Mouse (Mus musculus) adrenal gland, postnatal 36 days (tissue): ENCODE data around the gene Camta1. TPM values are rescaled to one million over a fixed set of nuclear protein-coding genes. Genes with fewer than 3 reads are reported as not detected.
"Not testable (repeated sequence)": the region's sequence is repeated elsewhere in the genome, so short reads cannot be mapped to it uniquely, and the experiment has no call there.

Experiments used
- DNase-seq, 2 experiments: peaks; one replicate each; pipeline ENCODE4 v3.0.0; 2021; ENCODE audit warnings: mixed read lengths in 1 of 2
- total RNA-seq, 2 experiments: library from RNA; stranded (reverse); gene quantifications; 2 replicates each; pipeline ENCODE4 v1.2.3; 2021

Camta1 gene
- total RNA-seq, 2 experiments from 2014 or later: 28.7 to 33.3 TPM

DNA sequence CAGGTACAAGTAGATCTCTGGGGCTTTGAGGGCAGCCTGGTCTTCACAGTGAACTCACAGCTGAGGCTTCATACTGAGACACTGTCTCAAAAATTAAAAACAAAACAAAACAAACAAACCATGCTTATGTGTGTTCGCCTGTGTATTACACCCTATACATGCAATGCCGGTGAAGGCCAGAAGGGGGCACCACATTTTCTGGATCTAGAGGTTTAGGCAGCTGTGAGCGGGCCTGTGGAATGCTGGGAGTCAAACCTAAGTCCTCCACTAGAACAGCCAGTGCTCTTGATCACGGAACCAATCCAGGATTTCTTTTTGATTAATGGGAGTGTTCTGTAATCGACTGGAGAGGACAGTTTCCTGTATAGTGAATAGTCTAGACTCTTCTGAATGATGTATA, 935.8 kb downstream of the Camta1 start:
- no peak for DNase-seq

DNA sequence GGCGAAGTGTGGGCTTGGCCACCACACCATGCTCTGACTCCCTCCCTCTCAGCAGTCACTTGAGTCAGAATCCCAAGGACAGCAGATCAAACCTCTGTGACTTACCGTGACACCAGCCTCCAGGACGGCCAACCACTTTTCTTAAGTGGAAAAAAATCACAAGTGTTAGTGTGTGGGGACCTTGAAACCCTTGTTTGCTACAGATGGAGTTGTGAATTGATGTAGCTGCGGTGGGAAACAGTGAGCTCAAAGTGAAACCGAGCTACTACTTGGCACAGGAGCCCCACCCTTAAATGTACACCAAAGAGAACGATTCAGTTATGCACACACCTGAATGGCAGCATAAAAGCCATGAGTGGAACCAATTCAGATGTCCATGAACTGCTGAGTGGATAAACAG, 936.7 kb downstream of the Camta1 start:
- no peak for DNase-seq

GRCm38 (mm10) chr4:150924308-150924707, 937.4 kb downstream of the Camta1 start:
- DNase-seq: no peak

- no peak for DNase-seq
Observed at GRCm38 (mm10) chr4:150921206-150921605, 940.5 kb downstream of the Camta1 start.

- no peak for DNase-seq
Observed at GRCm38 (mm10) chr4:150917336-150918027, 944.2 kb downstream of the Camta1 start.

DNA sequence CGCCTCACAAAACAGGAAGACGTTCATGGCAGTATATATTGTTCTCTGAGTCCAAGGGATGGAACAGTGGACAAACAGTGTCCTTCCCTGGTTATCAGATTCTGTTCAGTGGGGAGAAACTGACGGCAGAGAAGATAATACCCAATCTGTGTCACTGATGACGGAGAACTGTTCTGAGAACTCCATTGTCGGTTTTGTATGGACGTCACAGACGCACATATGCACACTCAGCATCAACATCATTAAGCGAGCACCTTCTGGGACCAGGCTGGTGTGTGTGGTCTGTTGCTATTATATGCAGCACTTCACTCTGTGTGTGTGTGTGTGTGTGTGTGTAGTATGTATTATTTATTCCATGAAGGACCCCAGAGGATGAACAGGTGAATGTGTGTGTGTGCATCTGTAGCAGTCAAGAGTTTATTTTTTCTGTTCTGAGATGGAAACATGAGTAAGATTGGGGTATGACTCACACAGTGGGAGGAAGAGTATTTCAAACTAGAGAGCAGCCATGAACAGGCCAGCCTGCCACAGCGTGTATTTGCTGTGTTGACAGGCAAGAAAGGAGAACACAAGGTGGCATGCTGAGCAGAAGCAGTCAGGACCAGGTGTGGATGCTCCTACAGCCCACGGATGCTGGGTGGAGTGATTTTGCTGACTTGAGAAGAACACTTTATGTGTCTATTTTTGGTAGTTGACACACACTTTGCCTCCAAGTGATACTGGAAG, 946.3 kb downstream of the Camta1 start:
- DNase-seq: no peak

DNA sequence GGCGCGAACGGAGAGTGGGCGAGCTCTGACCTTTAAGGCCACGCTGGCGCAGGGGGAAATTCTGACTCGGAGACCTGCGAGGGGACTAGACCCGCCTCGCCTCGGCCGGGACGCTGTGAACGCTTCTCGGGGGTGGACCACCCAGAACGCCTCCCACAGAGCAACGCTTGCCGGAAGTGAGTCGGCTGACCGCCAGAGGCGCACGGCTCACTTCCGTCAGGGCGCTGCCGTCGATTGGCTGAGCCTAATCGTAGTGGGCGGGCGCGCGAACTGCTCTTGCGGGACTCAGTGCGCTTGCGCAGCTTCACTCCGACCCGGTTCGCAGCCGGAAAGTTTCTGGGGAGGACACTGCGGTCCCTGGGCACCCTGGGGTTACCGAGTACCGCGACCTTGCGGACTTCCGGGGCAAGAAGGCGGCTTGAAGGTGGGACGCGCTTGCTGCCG, 947.4 kb downstream of the Camta1 start, which contains the start of the genes Park7 and Tnfrsf9:
Park7 (minus strand) TSS at position 148 of the 444 bp plus-strand sequence.
Tnfrsf9 (plus strand) TSS at position 273 of the 444 bp plus-strand sequence.
- peak; percentile 97 to 98 for DNase-seq

GRCm38 (mm10) chr4:150913743-150914142, 947.9 kb downstream of the Camta1 start:
- DNase-seq: no peak

- DNase-seq: no peak
Observed at GRCm38 (mm10) chr4:150910164-150910951, 951.3 kb downstream of the Camta1 start.

DNA sequence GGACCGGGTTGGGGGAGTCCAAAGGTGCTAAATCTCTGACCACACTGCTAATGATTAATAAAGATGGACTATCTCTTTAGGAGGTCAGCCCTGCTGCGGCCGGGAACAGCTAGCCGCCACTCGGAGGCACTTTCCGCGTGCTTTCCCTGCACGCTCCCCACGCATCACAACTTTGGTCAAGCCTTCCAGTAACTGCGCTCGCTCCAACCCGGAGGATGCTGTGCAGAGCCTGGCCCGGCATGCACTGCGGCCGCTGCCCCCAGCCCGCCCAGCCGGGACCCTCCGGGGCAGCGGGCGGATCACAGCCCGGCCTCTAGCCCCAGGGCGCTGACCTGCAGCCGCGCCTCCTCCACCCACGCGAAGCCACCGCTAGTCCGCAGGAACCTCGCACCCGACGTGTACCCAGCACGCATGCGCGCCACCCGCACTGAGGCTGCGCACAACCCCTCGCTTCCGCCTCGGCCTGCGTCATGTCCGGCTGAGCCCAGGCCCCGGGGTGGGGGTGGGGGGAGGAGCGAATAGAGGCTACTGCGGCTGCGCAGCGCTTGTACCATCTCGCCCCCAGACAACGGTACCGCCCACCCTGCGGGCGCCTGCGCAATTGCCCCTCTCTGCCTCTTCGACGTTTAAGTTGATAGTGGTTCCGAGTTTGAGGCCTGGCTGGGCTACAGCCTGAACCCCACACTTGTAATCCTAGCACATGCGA, 952.1 kb downstream of the Camta1 start:
- peak; percentile 100 for DNase-seq

DNA sequence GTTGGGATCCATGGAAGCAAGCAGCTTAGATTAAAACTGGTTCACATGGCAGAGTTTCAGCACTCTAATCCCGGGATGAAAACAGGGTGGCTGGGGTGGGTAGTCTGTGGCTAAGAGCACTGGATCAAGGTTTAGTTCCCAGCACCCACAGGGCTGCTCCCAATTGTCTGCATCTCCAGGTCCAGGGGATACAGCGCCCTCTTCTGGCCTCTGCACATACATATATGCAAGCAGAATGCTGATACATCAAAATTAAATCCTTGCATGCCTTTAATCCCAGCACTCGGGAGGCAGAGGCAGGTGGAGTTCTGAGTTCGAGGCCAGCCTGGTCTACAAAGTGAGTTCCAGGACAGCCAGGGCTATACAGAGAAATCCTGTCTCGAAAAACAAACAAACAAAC, 953.2 kb downstream of the Camta1 start:
- not testable (repeated sequence) for DNase-seq

DNA sequence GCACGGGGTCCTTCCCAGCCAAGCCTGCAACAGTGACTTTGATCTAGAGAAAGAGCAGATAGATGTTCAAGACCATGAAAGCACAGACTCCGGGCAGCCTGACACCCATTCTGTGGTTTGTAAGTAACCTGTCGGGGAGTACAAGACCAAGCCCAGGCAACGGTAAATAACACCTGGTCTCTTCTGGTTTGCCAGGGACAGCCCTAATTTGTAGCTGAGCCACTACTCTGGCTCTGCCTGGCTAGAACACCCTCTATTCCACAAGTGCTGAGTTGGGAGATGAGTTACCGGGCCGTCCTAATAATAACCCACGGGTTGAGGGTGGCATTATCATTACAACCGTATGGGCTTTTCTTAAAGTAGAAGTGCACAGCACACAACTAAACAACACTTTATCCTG, 954.6 kb downstream of the Camta1 start:
- DNase-seq: no peak

GRCm38 (mm10) chr4:150903091-150903742, 958.5 kb downstream of the Camta1 start:
- no peak for DNase-seq

GRCm38 (mm10) chr4:150902062-150902461, 959.6 kb downstream of the Camta1 start:
- no peak for DNase-seq

DNA sequence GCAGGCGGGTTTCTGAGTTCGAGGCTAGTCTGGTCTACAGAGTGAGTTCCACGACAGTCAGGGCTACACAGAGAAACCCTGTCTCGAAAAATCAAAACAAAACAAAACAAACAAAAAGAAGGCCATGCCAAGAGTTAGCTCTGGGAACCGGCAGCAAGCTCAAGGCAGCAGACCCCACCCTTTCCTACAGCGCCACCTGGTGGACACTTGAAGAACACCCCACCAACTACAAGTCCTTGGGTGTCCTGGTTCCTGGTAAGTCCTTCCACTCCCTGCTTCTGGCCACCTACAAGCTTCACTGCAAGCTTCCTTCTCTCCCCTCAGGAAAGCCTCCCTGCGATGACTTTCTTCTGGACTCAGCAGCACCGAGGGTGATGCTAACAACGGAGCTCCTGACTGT, 960.0 kb downstream of the Camta1 start:
- peak; percentile 85 to 89 for DNase-seq

DNA sequence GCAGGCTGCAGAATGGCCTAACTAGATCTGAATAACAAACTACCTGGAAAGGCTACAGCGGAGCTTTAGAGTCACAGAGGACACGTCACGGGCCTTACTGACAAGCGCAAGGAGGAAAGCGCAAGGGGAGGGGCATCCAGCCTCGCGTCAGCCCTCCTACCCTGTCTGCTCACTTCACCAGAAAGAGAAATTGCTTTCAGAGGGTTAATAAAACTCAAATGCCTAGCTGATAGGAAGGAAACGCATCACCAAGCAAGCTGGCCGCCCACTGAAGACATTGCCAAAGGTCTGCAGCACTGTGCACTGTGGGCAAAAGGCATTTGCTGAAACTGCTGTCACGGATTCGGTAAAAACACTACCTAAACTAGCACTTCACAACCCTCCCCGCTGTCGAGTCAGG, 961.2 kb downstream of the Camta1 start:
- no peak for DNase-seq

DNA sequence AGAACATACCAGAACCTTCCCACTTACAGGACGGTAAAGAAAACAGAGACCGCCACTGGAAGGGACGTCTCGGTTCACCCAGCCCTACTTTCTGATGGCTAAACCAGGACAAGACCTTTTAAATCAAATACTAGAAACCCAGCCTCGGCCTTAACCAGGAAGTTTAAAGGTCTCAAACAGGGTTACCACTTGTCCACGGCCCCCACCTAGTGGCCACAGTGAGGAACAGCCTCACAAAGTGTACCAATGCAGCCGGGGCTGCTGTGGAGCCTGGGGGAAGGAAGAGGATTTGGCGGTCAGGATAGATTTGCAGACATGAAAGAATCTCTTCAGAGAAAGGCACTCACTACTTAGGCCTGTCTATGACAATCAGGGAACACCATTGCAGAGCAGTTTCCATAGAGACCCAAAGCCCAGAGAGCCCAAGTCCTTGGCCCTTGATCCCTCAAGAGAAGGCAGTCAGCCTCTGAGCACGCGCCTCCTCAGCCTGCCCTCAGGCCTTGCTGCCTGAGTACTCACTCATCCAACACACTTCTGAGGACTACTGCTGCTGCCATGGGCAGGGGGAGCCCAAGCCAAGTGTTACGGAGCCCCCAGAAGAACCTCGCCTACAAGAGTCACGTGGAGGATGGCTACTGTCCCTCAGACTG, 962.8 kb downstream of the Camta1 start:
- DNase-seq: peak; percentile 86 to 89

DNA sequence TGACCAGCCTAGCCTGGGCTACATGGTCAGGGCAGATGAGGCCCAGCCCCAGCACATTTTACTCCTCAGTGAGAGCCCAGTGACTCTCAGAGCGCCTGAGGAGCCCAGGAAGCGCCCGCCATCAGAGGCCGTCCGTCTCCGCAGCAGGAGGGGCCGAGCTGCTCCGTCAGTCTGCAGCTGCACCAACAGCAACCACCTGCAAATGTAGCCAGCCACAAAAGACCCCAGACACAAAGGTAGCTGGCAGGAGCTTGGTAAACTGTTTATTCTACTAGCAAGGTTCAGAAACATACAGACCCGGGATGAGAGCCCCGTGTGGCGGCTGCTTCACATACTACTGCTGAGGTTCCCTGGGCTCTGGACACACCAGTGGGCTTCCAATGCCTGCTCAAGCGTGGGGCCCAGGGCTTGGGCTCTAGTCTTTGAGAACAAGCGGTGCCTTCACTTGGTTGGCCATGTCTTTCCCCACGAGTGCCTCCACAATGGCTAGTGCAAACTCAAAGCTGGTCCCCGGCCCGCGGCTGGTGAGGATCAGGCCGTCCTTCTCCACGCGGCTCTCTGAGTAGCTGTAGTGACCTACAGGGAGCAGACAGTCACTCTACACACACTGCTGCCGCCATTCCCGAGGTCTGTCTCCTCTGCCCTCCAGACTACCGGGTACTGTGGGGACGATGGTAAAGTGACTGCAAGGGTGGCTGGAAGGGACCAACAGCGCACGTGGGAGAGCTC, 964.6 kb downstream of the Camta1 start:
- DNase-seq: no peak

- no peak for DNase-seq
Observed at GRCm38 (mm10) chr4:150894718-150895501, 966.8 kb downstream of the Camta1 start.
